Mouse (Mus musculus) layer of hippocampus, postnatal 10 days (tissue): ENCODE measurements around the gene Clec2g. TPM values are rescaled to one million over a fixed set of nuclear protein-coding genes. Genes with fewer than 3 reads are reported as not detected.
"Not testable (repeated sequence)": the region's sequence is repeated elsewhere in the genome, so short reads cannot be mapped to it uniquely, and the experiment has no call there.

Experiments
- DNase-seq, 2 experiments: peaks; one replicate each; pipeline ENCODE4 v3.0.0; 2021; ENCODE audit warnings: low spot score in 2 of 2
- long read RNA-seq: library from polyadenylated mRNA; stranded (forward); transcript quantifications from one replicate; pipeline ENCODE4 v2.0.0, GENCODE M21; 2023
- total RNA-seq, 2 experiments: library from RNA; stranded (reverse); gene quantifications; 2 replicates each; pipeline ENCODE4 v1.2.3; 2021

Gene Clec2g
- not detected for total RNA-seq
- long read RNA-seq: 0 reads

- not testable (repeated sequence) for DNase-seq
Observed at GRCm38 (mm10) chr6:128934081-128934480, at the start of gene Clec2g. Gene Clec2g (plus strand): TSS chr6:128934381.

DNA sequence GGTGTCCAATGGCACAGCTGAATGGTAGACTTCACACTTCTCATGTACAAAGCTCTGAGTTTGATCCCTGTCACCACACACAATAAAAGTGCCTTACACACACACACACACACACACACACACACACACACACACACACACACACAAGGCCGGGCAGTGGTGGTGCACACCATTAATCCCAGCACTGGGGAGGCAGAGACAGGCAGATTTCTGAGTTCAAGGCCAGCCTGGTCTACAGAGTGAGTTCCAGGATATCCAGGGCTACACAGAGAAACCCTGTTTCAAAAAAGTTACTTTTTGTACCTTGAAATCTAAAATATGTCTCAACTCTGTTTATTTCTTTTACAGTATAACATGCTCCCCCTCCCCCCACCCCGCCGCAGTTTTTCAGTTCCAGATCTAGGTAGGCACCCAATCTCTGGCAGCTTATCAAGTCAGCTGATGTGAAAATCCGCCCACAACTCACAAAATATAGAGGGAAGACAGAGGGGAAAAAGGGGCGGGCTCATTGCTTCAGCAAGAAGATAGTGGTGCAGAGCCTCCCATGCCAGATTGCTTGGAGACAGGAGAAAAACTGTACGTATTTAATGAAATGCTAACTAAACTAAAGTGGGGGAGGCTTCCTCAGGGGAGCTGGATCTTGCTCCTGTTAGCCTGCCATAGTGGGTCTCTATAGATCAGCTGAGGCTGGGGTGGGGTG is 46.9 kb upstream of the Clec2g start, which contains the start of gene Clec2i:
TSS of gene Clec2i (plus strand) at position 498 of the 700 bp plus-strand sequence.
- not testable (repeated sequence) for DNase-seq

DNA sequence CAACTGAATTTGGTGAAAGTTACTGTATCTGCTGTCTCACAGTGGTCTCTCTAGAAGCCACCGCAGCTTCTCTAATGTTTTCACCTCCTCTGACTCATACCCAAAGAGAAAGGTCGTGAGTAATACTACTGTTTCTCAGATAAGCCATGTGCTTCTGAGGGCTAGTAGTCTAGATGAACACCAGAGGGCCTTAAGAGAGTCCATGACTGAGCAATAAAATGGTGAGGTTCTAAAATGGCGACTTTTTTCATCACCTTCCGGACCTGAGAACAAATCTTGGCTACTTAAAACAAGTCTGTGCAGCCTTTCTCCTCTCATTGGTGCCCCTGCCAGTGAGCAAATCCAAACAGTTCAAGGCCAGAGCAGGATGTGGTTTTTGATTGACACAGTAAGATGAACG is 45.3 kb upstream of the Clec2g start:
- DNase-seq: no peak

DNA sequence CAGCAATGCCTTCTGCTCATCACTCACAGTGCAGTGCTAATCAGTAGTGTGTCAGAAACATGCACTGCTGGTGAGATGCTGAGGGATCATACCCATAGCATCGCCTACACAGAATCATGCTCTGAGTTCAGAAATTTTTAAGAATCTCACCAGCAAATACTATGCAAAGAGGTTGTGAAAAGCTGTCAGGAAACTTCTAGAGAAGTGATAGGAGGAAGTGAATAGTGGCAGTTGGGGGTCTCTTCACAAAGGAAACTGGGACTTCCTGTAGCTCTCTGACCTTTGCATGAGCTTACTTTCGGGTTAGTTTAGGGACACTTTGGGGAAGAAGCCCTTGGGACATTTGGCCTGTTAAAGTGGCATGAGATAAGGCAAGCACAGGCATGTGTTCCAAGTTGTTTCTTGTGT is 43.2 kb upstream of the Clec2g start, which contains the start of gene BC035044:
TSS of gene BC035044 (minus strand) at position 179 of the 408 bp plus-strand sequence.
- DNase-seq: no peak

DNA sequence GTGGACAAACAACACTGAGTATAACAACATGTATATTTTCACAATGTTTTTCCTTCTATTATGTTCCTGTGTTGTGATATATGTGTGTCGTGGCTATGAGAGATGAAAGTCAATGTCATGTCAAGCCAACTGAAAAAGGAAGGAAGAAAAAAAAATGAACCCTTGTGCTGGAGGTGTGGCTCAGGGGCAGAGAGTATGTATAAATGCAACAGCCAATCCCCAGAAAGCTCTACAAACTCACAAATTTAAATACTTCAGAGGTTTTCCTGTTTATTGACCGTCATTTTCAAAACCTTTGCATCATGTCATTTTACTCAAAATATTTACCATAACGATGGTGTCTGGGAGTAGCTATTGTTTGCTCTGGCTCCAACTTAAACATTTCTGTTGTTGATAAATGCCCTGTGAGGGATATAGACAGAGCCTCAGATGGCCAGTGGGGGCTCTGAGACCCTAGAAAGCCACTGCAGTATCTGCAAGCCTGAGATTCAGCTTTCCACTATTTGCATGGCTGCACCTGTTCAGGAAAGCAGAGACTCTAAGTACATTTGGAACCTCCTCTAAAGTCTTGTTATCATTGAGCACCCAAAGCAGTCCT is 38.7 kb upstream of the Clec2g start:
- no peak for DNase-seq

- no peak for DNase-seq
Observed at GRCm38 (mm10) chr6:128900044-128900443, 34.1 kb upstream of the Clec2g start.

DNA sequence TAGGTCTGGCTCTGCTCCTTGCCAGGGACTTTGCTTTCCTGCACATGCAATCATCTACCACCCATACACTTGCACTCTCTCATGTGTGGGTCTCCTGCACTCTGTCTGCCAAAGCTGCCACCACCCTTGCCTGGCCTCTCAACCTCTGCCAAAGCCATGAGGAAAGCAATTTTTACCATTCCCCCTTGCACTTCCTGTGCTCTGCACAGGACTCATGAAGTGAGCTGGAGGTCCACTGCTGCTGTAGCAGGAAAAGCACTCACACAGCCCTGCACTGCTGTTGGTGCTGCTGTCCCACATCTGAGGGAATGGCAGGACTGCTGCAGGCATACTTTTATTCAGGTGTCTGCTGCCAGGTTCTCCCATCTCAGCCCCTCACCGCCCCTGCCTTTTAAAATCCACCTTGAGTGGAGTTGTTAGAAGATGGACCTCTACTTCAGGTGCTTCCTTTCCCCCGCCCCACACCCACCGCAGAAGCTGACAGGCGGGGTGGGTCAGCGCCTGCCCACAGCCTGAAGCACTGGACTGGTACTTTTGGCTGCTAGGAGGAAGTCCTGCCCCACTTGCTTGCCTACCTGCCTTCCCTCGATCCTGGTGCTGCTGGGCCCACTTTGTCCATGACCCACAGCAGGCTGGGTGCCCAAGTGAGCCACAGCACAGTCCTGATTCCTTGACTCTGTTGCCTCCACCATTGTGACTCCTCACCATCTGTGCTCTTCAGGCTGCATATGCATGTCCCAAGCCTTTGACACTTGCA is 33.2 kb upstream of the Clec2g start:
- DNase-seq: not testable (repeated sequence)

- no peak for DNase-seq
Observed at GRCm38 (mm10) chr6:128913598-128914254, 20.5 kb upstream of the Clec2g start.

DNA sequence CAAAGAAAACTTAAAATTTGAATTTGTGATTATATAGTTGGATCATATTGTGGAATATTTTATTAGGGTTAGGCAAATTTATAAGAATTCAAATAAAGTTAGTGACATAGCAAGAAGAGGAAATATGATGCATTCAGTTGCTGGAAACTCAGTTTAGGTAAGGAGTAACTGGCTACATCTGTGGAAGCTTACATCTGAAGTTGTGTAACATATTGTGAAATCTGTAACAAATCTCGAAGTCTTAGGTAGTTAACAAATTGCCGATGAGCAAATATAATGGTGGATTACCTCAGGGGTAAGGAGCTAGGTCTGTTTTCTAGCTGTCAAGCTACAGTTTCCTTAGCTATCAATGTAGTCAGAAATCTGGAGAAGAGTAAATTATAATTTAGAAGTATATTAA is 16.9 kb upstream of the Clec2g start:
- DNase-seq: no peak

GRCm38 (mm10) chr6:128933050-128933449 is 1.1 kb upstream of the Clec2g start:
- DNase-seq: no peak

- not testable (repeated sequence) for DNase-seq
Observed at GRCm38 (mm10) chr6:128935889-128936665, 1.9 kb downstream of the Clec2g start.

- DNase-seq: no peak
Observed at GRCm38 (mm10) chr6:128941646-128942421, 7.7 kb downstream of the Clec2g start.

- no peak for DNase-seq
Observed at GRCm38 (mm10) chr6:128945564-128945963, 11.4 kb downstream of the Clec2g start.

DNA sequence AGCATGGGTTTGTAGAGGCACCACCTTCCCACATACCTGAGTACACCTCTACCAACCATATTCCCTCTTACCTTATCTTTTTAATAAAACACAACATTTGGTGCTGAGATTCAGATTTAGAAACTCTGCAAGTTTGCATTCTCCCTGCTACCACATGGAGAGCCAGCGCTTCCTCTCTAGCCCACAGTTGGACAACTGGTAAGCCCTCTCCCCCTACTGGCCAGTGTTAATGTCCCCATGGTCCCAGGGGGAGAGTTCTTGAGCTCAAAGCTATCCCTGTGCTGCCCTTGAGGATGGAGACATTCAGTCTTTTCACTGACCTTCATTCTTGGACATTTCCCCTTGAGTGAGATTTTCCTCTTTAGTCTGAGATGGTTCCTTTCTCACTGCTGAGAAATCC is 26.9 kb downstream of the Clec2g start:
- DNase-seq: no peak

DNA sequence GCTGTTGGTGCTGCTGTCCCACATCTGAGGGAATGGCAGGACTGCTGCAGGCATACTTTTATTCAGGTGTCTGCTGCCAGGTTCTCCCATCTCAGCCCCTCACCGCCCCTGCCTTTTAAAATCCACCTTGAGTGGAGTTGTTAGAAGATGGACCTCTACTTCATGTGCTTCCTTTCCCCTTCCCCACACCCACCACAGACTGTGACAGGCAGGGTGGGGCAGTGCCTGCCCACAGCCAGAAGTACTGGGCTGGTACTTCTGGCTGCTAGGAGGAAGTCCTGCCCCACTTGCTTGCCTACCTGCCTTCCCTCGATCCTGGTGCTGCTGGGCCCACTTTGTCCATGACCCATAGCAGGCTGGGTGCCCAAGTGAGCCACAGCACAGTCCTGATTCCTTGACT is 27.9 kb downstream of the Clec2g start:
- DNase-seq: not testable (repeated sequence)

GRCm38 (mm10) chr6:128964519-128964918 is 30.3 kb downstream of the Clec2g start:
- no peak for DNase-seq

- DNase-seq: no peak
Observed at GRCm38 (mm10) chr6:128968463-128968862, 34.3 kb downstream of the Clec2g start.

DNA sequence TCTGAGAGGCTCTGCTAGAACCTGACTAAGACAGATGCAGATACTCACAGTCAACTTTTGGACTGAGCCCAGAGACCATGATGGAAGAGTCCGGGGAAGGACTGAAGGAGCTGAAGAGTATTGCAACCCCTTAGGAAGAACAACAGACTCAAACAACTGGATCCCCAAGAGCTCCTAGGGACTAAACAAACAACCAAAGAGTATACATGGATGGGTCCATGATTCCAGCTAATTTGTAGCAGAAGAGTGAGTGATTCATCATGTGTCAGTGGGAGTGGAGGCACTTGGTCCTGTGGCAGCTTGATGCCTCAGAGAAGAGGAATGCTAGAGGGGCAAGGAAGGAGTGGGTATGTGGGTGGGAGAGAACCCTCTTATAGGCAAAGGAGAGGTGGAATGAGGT is 35.6 kb downstream of the Clec2g start:
- no peak for DNase-seq

GRCm38 (mm10) chr6:128970508-128971393 is 36.6 kb downstream of the Clec2g start:
- not testable (repeated sequence) for DNase-seq
